ENCODE assay signal across 12 mouse cellular contexts in genomic region chr2:168423551-168423950, GRCm38 (mm10).
A peak's percentile ranks its signal among the peaks of the same experiment; 100 is the strongest.
DNase-seq lines count a peak whose midpoint lies in the region; ATAC-seq and TF ChIP-seq lines count a peak whose summit lies in the region.
"Had no signal": no experiment of that assay in that cellular context is flagged by ENCODE, and none has a peak within 500 bp of the region (broad histone marks: within the 10 kb centered on the region; RNA-seq: fewer than 3 reads in every experiment).

No protein-coding gene starts in this region.

- peak; percentile 52 for TF ChIP-seq CTCF in left cerebral cortex, adult 2 months (IDR thresholded peaks at IDR 0.05)

- DNase-seq in cerebellum, postnatal 10 days = peak; percentile 64 to 77
- no peak for DNase-seq in left cerebral cortex, adult 2 months (ENCODE audit: extremely low spot score in 1 of 2, low spot score in 2 of 2)
- no peak for DNase-seq in left cerebral cortex, postnatal 25 days (ENCODE audit: low spot score in 2 of 2)
- peak; percentile 58 for DNase-seq in ZHBTc4 (ENCODE audit: low read depth, low spot score)
- peak; percentile 12 for DNase-seq in lung, postnatal 14 days
- no peak for DNase-seq in ovary, postnatal 14 days (ENCODE audit: low spot score)
- DNase-seq: B cell, adult 2 months; thymus, postnatal 4 days had no signal

- H3K4me3 ChIP-seq in left cerebral cortex, adult 2 months = no peak overlapping the region
- H3K4me3 ChIP-seq: embryonic facial prominence, embryonic 13.5 days; midbrain, embryonic 12.5 days had no signal

- intact Hi-C loops in left cerebral cortex, adult 2 months (cut with DNase I) = loop anchor here (5.0 kb wide), 1 partner anchor 66 kb away; no protein-coding TSS in a partner anchor
- intact Hi-C loops in left cerebral cortex, postnatal 25 days (cut with DNase I) = no loop called here

- no peak overlapping the region for H3K27ac ChIP-seq in left cerebral cortex, adult 2 months
- H3K27ac ChIP-seq: midbrain, embryonic 12.5 days had no signal

- ATAC-seq in cerebellum, adult (ENCODE audit: insufficient number of reproducible peaks, low FRiP score, low TSS enrichment) = no peak
- ATAC-seq in megakaryocyte-erythroid progenitor cell, adult 5-6 weeks (replicated peaks; ENCODE audit: low FRiP score, low TSS enrichment, poor library complexity, severe bottlenecking) = no peak

Comparison
In these comparisons a context has a peak if more than half of its experiments do, and no peak if none do; other contexts are left out.
1. DNase-seq: peak in cerebellum, postnatal 10 days (2 of 2), ZHBTc4 (single experiment) and lung, postnatal 14 days (single experiment); none in left cerebral cortex, adult 2 months (0 of 2), left cerebral cortex, postnatal 25 days (0 of 2) and ovary, postnatal 14 days (single experiment).